Mouse (Mus musculus) regulatory T cell (primary cell): ENCODE measurements around the gene Pop5.

ENCODE experiments used
- in situ Hi-C: fragments of 300-600 bp; cut with MboI, MseI; formaldehyde crosslinking; loops from one replicate; pipeline ENCODE4 v1.15.1; 2025; ENCODE audit warnings: high pct_unique_total_duplicates

Pop5 gene

DNA sequence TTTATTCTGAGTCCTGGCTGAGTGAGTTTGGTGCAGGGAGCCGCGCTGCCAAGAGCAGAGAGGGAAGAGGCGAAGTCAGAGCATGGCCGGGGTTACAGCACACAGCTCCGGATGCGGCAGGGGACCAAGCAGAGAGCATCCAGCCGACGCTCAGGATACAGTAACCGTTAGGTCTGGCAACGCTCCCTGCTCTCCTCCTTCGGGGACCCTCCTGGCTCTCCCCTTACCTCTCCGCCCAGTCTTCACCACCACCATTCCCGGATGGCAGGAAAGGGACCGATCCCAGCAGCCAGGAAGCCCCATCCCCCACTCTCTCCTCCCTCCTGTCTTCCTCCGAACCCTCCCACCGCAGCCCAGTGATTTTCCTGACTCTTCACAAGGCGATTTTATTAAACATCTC lies 20.8 kb upstream of the Pop5 start:
- in situ Hi-C loops = no loop called here

- in situ Hi-C loops = no loop called here
Measured at GRCm38 (mm10) chr5:115215273-115216185, 20.1 kb upstream of the Pop5 start.

GRCm38 (mm10) chr5:115217998-115218397 lies 17.6 kb upstream of the Pop5 start:
- in situ Hi-C loops = no loop called here

DNA sequence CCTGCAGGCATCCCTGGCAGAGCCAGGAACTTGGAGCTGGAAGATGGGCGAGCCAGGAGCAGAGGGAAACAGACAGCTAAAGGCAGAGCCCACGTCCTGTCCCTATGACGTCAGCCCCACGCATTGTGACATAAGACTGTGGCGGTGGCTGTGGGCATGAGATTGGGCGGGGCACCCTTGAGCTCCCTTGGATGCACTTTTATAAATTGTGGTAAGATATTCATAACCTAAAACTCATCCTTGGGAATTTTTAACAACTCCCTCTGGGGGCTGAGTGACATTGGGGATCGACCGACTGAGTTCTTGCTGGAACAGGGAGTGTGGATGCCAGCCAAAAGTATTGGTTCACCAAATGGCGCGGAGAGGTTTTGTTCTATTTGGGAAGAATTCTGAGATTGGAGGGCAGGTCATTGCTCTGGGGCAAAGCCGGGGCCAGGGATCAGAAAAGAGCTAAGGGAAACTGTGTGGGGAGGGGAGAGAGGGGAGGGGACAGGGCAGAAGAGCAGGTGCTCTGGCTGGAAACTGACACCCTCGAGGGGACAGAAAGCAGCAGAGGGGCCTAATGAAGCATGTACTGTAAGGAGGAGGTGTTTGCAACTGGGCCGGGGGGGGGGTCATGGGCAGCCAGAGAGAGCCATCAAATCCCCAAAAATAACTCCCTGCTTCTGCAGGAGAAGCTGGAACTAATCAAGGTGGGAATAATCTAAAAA lies 14.6 kb upstream of the Pop5 start:
- in situ Hi-C loops = no loop called here

- in situ Hi-C loops = no loop called here
Measured at GRCm38 (mm10) chr5:115222485-115222884, 13.2 kb upstream of the Pop5 start.

GRCm38 (mm10) chr5:115230830-115231551 lies 4.6 kb upstream of the Pop5 start:
- in situ Hi-C loops = no loop called here

- in situ Hi-C loops = no loop called here
Measured at GRCm38 (mm10) chr5:115231552-115232120, 4.0 kb upstream of the Pop5 start.

GRCm38 (mm10) chr5:115232516-115232915 lies 3.1 kb upstream of the Pop5 start:
- in situ Hi-C loops = no loop called here

GRCm38 (mm10) chr5:115233031-115233780 lies 2.4 kb upstream of the Pop5 start:
- in situ Hi-C loops = no loop called here

- in situ Hi-C loops = no loop called here
Measured at GRCm38 (mm10) chr5:115234519-115234918, 1.1 kb upstream of the Pop5 start.

DNA sequence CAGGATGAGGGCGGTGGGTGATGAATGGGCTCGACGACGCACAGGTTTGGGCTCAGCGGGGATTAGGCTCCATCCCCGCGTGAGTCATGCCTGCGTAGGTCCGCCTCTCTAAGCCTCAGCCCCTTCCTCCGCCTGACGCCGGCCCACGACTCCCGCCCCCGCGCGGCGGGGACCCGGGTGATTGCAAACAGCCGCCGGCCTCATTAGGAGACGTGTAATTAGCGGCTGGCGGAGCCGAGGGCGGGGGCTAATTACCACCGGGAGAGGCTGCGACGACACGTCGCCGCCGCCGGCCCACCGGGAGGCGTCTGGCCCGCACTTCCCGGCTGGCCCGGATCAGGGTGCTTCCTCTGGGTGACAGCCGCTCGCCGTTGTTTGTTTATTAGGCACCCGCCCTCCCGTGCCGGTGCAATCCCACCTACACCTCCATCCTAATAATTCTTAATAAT lies 289 bp upstream of the Pop5 start:
- in situ Hi-C loops = loop anchor here (5.0 kb wide), 2 partner anchors 102 to 108 kb away; no protein-coding TSS in a partner anchor

DNA sequence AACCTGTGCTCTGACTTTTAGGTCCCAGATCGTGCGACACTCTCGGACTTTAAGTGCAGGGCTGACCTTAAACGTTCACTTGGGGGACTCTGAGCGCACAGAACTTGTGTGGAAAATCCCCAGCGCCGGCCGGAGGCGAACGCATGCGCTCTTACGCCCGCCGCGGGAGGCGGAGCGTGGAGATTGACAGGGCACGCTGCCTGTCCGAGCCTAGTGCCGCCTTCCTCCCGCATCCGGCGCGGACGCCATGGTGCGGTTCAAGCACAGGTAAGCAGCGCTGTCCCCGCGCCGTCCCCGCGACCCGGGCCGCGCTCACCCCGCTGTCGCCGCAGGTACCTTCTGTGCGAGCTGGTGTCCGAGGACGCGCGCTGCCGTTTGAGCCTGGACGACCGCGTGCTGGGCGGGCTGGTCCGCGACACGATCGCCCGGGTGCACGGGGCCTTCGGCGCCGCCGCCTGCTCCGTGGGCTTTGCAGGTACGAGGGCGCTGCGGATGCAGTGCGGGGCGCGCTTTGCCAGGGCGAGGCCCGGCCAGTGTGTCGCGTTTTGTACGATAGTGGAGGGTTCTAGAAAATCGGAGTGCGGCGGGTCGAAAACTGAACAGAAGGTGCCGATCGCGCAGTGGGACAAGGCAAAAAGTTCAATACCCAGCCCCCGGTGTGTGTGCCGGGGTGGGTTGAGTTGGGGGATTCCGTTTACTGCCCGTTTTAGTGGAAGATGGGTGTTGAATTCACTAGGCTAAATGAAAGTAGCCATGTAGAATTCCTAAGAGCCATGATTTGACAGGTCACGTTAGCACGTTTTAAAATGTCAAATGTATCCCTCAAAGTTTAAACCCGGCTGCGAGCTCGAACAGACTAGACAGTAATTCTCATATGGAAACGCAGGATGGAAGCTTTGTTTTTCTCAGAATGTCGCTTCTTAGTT lies 2.4 kb downstream of the Pop5 start:
- in situ Hi-C loops = loop anchor here (5.0 kb wide), 2 partner anchors 99 to 111 kb away; no protein-coding TSS in a partner anchor

- in situ Hi-C loops = loop anchor here (5.0 kb wide), 2 partner anchors 99 to 111 kb away; no protein-coding TSS in a partner anchor
Measured at GRCm38 (mm10) chr5:115238729-115239195, 3.1 kb downstream of the Pop5 start.

DNA sequence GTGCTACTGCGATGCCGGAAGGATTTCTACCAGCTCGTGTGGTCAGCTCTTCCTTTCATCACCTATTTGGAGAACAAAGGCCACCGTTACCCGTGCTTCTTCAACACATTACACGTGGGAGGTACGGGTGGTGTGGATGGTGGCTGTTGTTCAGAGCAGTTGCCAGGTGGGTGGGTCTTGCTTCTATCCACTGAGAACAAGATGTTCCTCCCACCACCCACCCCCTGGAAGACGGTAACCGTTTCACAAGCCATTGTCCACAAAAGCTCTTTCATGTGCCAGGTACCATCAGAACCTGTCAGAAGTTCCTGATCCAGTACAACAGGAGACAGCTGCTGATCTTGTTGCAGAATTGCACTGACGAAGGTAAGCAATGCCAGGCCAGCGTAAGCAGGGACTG lies 4.6 kb downstream of the Pop5 start:
- in situ Hi-C loops = no loop called here

DNA sequence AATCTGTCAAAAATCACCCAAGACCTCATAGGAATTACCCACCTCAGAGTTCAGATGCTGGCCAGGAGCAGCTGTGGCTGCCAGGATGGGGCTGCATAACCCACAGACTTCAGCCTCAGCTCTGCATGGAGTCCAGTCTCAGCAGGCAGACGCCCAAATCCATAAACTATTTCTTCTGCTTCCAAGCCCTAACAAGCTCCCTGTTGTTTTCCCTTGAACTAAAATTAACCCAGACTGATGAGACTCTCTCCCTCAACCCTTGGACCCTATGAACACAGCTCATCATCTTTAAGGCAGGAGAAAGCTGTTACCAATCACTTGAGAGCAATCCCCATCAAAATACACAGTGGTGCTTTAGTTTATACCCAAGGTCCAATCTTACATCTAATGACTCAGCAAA lies 19.8 kb downstream of the Pop5 start:
- in situ Hi-C loops = no loop called here

- in situ Hi-C loops = no loop called here
Measured at GRCm38 (mm10) chr5:115256909-115257546, 21.4 kb downstream of the Pop5 start.

GRCm38 (mm10) chr5:115260356-115260755 lies 24.7 kb downstream of the Pop5 start:
- in situ Hi-C loops = no loop called here

GRCm38 (mm10) chr5:115261141-115261540 lies 25.5 kb downstream of the Pop5 start:
- in situ Hi-C loops = no loop called here

DNA sequence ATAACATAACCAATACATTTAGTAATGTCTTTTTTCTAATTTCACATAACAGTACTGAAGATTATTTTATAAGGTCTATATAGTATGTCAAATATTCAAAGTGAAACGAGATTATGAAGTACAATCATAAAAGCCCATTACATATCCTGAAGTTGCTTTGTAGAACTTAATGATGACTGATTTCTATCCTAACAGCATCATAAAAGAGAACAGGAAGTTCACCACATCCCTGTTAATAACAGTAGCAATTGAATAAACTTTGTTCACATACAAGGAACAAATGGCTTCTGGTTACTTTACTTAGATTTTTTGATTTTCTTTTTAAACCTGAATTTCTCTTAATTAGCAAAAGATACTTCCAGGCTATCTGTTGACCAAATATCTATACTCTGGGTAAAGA lies 26.2 kb downstream of the Pop5 start:
- in situ Hi-C loops = no loop called here
